Comparison of ENCODE assay signal across 7 mouse cellular contexts in genomic region chr4:109224762-109225552, GRCm38 (mm10). TPM values are rescaled to one million over a fixed set of nuclear protein-coding genes. Genes with fewer than 3 reads are reported as not detected.
DNase-seq lines count a peak whose midpoint lies in the region; ATAC-seq and TF ChIP-seq lines count a peak whose summit lies in the region.

No protein-coding gene starts in this region.

- H3K4me1 ChIP-seq in hindbrain, embryonic 15.5 days (replicated peaks) = peaks cover 13% of the 10 kb centered on the region; the same call in 1 of the 2 replicates
- H3K4me1 ChIP-seq in lung, adult 2 months (ENCODE audit: control insufficient read depth, insufficient read depth, low read length) = peaks cover 9% of the 10 kb centered on the region

- WGBS in hindbrain, embryonic 15.5 days = 26% methylated on average over 13 of the region's 13 CpGs
- WGBS in lung, adult 2 months = 45% methylated on average over 13 of the region's 13 CpGs

- H3K9ac ChIP-seq in hindbrain, embryonic 15.5 days = no peak overlapping the region

- H3K4me3 ChIP-seq in hindbrain, embryonic 15.5 days = no peak overlapping the region
- no peak overlapping the region for H3K4me3 ChIP-seq in lung, adult 2 months (replicated peaks; ENCODE audit: extremely low read depth, low read depth, low read length)

- H3K27ac ChIP-seq in hindbrain, embryonic 15.5 days (replicated peaks) = peak overlapping the region; percentile 70

- ATAC-seq in hindbrain, embryonic 15.5 days (ENCODE audit: low FRiP score, low read depth) = peak; percentile 94

- DNase-seq in adrenal gland, postnatal 14 days = peak; percentile 88
- peak; percentile 91 to 96 for DNase-seq in cerebellum, postnatal 10 days
- DNase-seq in gastrocnemius, adult 8-10 months (ENCODE audit: low spot score in 2 of 2) = peak; percentile 89
- DNase-seq in lung, adult 2 months = peak; percentile 40
- DNase-seq in retina, postnatal 1 day = peak; percentile 88
- no peak for DNase-seq in thymus, postnatal 36 days

- no peak for TF ChIP-seq CTCF in lung, adult 2 months (IDR thresholded peaks at IDR 0.05; ENCODE audit: insufficient read depth, low read length)

- H3K9me3 ChIP-seq in hindbrain, embryonic 15.5 days = no peaks in the 10 kb centered on the region

- H3K27me3 ChIP-seq in hindbrain, embryonic 15.5 days = no peaks in the 10 kb centered on the region

- H3K36me3 ChIP-seq in hindbrain, embryonic 15.5 days = no peaks in the 10 kb centered on the region

- no peak overlapping the region for H3K4me2 ChIP-seq in hindbrain, embryonic 15.5 days

- no peak for TF ChIP-seq POLR2A in lung, adult 2 months (IDR thresholded peaks at IDR 0.05; ENCODE audit: borderline replicate concordance, extremely low read depth, low read depth, low read length)

RNA-seq across cellular contexts. Expression of gene Calr4, which starts 9.3 kb away (rescaled TPM):
- total RNA-seq in adrenal gland, postnatal 14 days (2021) = 1.5 TPM in 2 replicates
- total RNA-seq in gastrocnemius, adult 8-10 months (2022) = not detected
- 1.8 and 2.2 TPM in 2 replicates for polyA plus RNA-seq in hindbrain, embryonic 15.5 days (2015; fragmentation: Nextera tagmentation; extraction: Ambion mirVana)
- 0.18 TPM in 1 of 2 replicates, not detected in the other for polyA plus RNA-seq in lung, adult 2 months (2012; rRNA removed)

RNA-seq across cellular contexts. Expression of gene Osbpl9, which starts 22.9 kb away (rescaled TPM):
- total RNA-seq in adrenal gland, postnatal 14 days (2021) = 128 and 156 TPM in 2 replicates
- 100 to 1,000 TPM in 1 of 4 experiments, 10 to 100 TPM in 3; 95.4 to 108 (median 97.7) TPM for total RNA-seq in gastrocnemius, adult 8-10 months (2022)
- polyA plus RNA-seq in hindbrain, embryonic 15.5 days (2015; fragmentation: Nextera tagmentation; extraction: Ambion mirVana) = 72.0 and 77.5 TPM in 2 replicates
- polyA plus RNA-seq in lung, adult 2 months (2012; rRNA removed) = 117 and 167 TPM in 2 replicates

RNA-seq across cellular contexts. Expression of gene Eps15, which starts 55.1 kb away (rescaled TPM):
- total RNA-seq in adrenal gland, postnatal 14 days (2021) = 58.2 and 64.4 TPM in 2 replicates
- total RNA-seq in gastrocnemius, adult 8-10 months (2022) = 10 to 100 TPM; 80.2 to 94.6 (median 83.7) TPM
- polyA plus RNA-seq in hindbrain, embryonic 15.5 days (2015; fragmentation: Nextera tagmentation; extraction: Ambion mirVana) = 62.8 and 65.2 TPM in 2 replicates
- 11.0 and 18.9 TPM in 2 replicates for polyA plus RNA-seq in lung, adult 2 months (2012; rRNA removed)

Comparison
In these comparisons a context has a peak if more than half of its experiments do, and no peak if none do; other contexts are left out.
1. DNase-seq: peak in adrenal gland, postnatal 14 days (single experiment), cerebellum, postnatal 10 days (2 of 2), gastrocnemius, adult 8-10 months (2 of 2), lung, adult 2 months (single experiment) and retina, postnatal 1 day (single experiment); none in thymus, postnatal 36 days (0 of 2).